Mouse (Mus musculus): ENCODE data around the gene Sacm1l. TPM values are rescaled to one million over a fixed set of nuclear protein-coding genes. Genes with fewer than 3 reads are reported as not detected.

Sacm1l gene
- total and polyA plus RNA-seq, 3 experiments: 20.5 to 21.7 TPM; not detected in 1

DNA sequence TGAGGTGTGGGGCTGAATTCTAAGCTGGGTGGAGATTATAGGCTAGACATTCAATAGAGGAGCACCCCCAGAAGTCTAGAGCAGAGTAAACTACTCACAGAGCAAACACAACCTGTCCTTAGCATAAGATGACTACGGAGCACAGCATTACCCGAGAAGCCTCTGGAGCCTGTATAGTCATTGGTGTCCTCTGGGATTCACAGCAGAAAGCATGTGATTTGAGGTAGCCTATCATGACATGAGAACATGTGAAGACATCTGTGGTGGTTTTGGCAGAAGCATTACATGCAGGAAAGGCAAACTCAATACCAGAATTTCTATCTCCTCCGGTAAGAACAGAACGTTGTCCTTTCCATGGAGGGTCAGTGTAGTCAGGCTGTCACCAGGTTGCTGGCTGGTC is 44.0 kb upstream of the Sacm1l start:
- no peaks in the 10 kb centered on the region for H3K27me3 ChIP-seq (ENCODE audit: control insufficient read depth in 1 of 2, insufficient read depth in 2 of 2, low read length in 2 of 2)
- no peaks in the 10 kb centered on the region for H3K9me3 ChIP-seq (replicated peaks; ENCODE audit: insufficient read depth, low read length)
- TF ChIP-seq NRF1 (IDR thresholded peaks at IDR 0.05; ENCODE audit: insufficient read depth, low read depth, low read length, poor library complexity, severe bottlenecking) (no peak), MAFK (IDR thresholded peaks at IDR 0.05; ENCODE audit: borderline replicate concordance, low read depth, low read length) (no peak), KAT2A (conservative IDR thresholded peaks at IDR 0.05; ENCODE audit: low read depth, low read length) (no peak), MEF2A (IDR thresholded peaks at IDR 0.05; ENCODE audit: extremely low read depth, insufficient replicate concordance, low read depth, low read length, poor library complexity, severe bottlenecking) (no peak), EP300 (IDR thresholded peaks at IDR 0.05; ENCODE audit: low read depth in 1 of 2, low read length in 2 of 2) (no peak), USF2 (IDR thresholded peaks at IDR 0.05; ENCODE audit: borderline replicate concordance in 1 of 2, insufficient read depth in 1 of 2, low read depth in 1 of 2, low read length in 2 of 2) (no peak), MXI1 (IDR thresholded peaks at IDR 0.05; ENCODE audit: low read depth, low read length) (no peak)
- peaks cover 2 to 26% of the 10 kb centered on the region in 2 experiments; a peak in 3 of 4 replicates for H3K36me3 ChIP-seq (ENCODE audit: control insufficient read depth in 1 of 2, insufficient read depth in 2 of 2, low read length in 2 of 2)
- no peak overlapping the region for H3K4me3 ChIP-seq (ENCODE audit: control insufficient read depth in 1 of 2, insufficient read depth in 1 of 2, low read depth in 2 of 2, low read length in 2 of 2)
- peaks cover 6 to 36% of the 10 kb centered on the region in 2 experiments for H3K4me1 ChIP-seq (ENCODE audit: control insufficient read depth in 1 of 2, insufficient read depth in 2 of 2, low read length in 2 of 2)
- no peak overlapping the region for H3K9ac ChIP-seq (ENCODE audit: control insufficient read depth, low read depth, low read length, poor library complexity, severe bottlenecking)
- no peak for DNase-seq (ENCODE audit: low read depth, low spot score)
- no peak overlapping the region for H3K27ac ChIP-seq (ENCODE audit: control insufficient read depth, low read depth, low read length)
- peaks cover 74% of the 10 kb centered on the region for H3K79me2 ChIP-seq (ENCODE audit: control insufficient read depth, insufficient read depth, low read length, poor library complexity)

DNA sequence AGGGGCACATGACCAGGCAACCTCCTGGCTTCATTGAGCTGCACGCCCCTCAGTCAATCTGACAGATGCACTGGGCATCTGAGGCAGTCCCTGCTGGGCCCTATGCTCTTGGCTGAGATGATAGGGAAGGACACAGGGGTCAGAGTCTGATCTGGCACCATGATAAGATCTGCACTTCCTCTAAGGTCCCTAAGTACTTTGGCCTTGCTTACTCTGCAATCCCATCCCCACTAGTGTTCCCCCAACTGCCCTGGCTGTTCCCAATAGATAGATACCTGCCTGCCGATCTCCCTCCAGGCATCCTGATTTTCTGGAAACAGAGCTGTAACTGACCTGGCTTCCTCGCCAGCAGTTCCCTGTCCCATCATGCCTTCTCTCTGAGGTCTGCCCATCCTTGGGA is 42.9 kb upstream of the Sacm1l start:
- Histone ChIP-seq H3K4me3 (ENCODE audit: control insufficient read depth in 1 of 2, insufficient read depth in 1 of 2, low read depth in 2 of 2, low read length in 2 of 2) (no peak overlapping the region), H3K27ac (ENCODE audit: control insufficient read depth, low read depth, low read length) (no peak overlapping the region), H3K36me3 (ENCODE audit: control insufficient read depth in 1 of 2, insufficient read depth in 2 of 2, low read length in 2 of 2) (peaks cover 2 to 20% of the 10 kb centered on the region in 2 experiments; a peak in 3 of 4 replicates), H3K4me1 (ENCODE audit: control insufficient read depth in 1 of 2, insufficient read depth in 2 of 2, low read length in 2 of 2) (peaks cover 6 to 31% of the 10 kb centered on the region in 2 experiments), H3K27me3 (ENCODE audit: control insufficient read depth in 1 of 2, insufficient read depth in 2 of 2, low read length in 2 of 2) (no peaks in the 10 kb centered on the region), H3K9ac (ENCODE audit: control insufficient read depth, low read depth, low read length, poor library complexity, severe bottlenecking) (no peak overlapping the region), H3K79me2 (ENCODE audit: control insufficient read depth, insufficient read depth, low read length, poor library complexity) (peaks cover 70% of the 10 kb centered on the region), H3K9me3 (replicated peaks; ENCODE audit: insufficient read depth, low read length) (no peaks in the 10 kb centered on the region)
- DNase-seq (ENCODE audit: low read depth, low spot score): no peak
- TF ChIP-seq RAD21 (IDR thresholded peaks at IDR 0.05; ENCODE audit: low read depth, low read length): no peak
- TF ChIP-seq ZC3H11A (IDR thresholded peaks at IDR 0.05; ENCODE audit: low read depth, low read length): no peak
- TF ChIP-seq POLR2A (IDR thresholded peaks at IDR 0.05; ENCODE audit: control insufficient read depth in 1 of 2, insufficient read depth in 1 of 2, low read depth in 1 of 2, low read length in 2 of 2, poor library complexity in 1 of 2): no peak

DNA sequence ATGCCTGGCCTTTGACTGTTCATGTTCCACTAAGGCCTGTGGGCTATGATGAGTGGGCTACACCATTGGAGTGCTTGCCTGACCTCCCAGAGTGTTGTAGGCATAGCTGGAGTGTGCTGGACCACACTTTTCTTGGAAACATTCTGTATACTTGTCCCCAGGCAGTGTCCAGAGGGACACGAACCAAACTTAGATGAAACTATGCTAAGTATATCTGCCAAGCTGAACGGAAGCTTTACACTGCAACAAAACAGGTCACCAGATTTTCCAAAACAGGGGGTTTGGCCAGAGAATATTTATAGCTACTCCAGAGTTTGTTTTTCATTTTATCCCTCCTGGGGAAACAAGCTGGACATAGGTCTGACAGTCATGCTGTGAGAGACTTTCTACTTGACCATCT is 40.5 kb upstream of the Sacm1l start:
- Histone ChIP-seq H3K27me3 (ENCODE audit: control insufficient read depth in 1 of 2, insufficient read depth in 2 of 2, low read length in 2 of 2) (no peaks in the 10 kb centered on the region), H3K9me3 (replicated peaks; ENCODE audit: insufficient read depth, low read length) (no peaks in the 10 kb centered on the region), H3K4me3 (ENCODE audit: control insufficient read depth in 1 of 2, insufficient read depth in 1 of 2, low read depth in 2 of 2, low read length in 2 of 2) (no peak overlapping the region), H3K27ac (ENCODE audit: control insufficient read depth, low read depth, low read length) (no peak overlapping the region), H3K4me1 (ENCODE audit: control insufficient read depth in 1 of 2, insufficient read depth in 2 of 2, low read length in 2 of 2) (peaks cover 1 to 29% of the 10 kb centered on the region in 2 experiments; a peak in 3 of 4 replicates), H3K36me3 (ENCODE audit: control insufficient read depth in 1 of 2, insufficient read depth in 2 of 2, low read length in 2 of 2) (peaks cover 2 to 14% of the 10 kb centered on the region in 2 experiments; a peak in 3 of 4 replicates), H3K79me2 (ENCODE audit: control insufficient read depth, insufficient read depth, low read length, poor library complexity) (peaks cover 64% of the 10 kb centered on the region), H3K9ac (ENCODE audit: control insufficient read depth, low read depth, low read length, poor library complexity, severe bottlenecking) (no peak overlapping the region)
- DNase-seq (ENCODE audit: low read depth, low spot score): no peak
- TF ChIP-seq UBTF (IDR thresholded peaks at IDR 0.05; ENCODE audit: borderline replicate concordance, insufficient read depth, low read depth, low read length): no peak
- no peak for TF ChIP-seq SIN3A (IDR thresholded peaks at IDR 0.05; ENCODE audit: low read length)
- TF ChIP-seq ZKSCAN1 (IDR thresholded peaks at IDR 0.05; ENCODE audit: low read depth, low read length): no peak
- no peak for TF ChIP-seq E2F4 (IDR thresholded peaks at IDR 0.05; ENCODE audit: borderline replicate concordance, low read depth, low read length)
- TF ChIP-seq TAL1 (IDR thresholded peaks at IDR 0.05; ENCODE audit: low read length): no peak
- no peak for TF ChIP-seq EP300 (IDR thresholded peaks at IDR 0.05; ENCODE audit: low read depth in 1 of 2, low read length in 2 of 2)
- no peak for TF ChIP-seq POLR2A (IDR thresholded peaks at IDR 0.05; ENCODE audit: control insufficient read depth in 1 of 2, insufficient read depth in 1 of 2, low read depth in 1 of 2, low read length in 2 of 2, poor library complexity in 1 of 2)
- TF ChIP-seq RCOR1 (IDR thresholded peaks at IDR 0.05; ENCODE audit: low read depth, low read length): no peak
